Mouse (Mus musculus): ENCODE results near the gene Kif23.

DNA sequence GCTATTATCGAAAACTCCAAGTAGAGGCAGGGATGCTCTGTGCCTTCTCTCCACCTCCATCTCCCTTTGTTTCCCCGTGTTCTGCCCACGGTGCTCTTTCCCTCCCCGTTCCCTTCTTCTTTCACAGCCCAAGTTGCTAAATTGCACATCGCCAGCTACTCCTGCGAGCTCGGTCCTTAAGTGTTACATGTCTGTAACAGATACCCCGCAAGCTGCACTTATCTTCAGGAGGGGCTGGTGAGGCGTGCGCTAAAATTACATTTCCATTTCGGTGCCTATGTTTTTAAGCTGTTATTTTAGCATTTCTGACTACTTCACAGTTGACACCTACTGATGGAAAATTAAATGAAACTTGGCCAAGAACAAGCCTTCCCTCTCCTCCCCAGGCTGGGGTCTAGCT is 78.9 kb downstream of the Kif23 start:
- no peak for TF ChIP-seq GATA1 (IDR thresholded peaks at IDR 0.05; ENCODE audit: borderline replicate concordance, low read length)
- TF ChIP-seq FLI1 (IDR thresholded peaks at IDR 0.05; ENCODE audit: low read length) = no peak
